Mouse (Mus musculus) kidney, postnatal 0 days (tissue): ENCODE data around the gene Cfap161. TPM values are rescaled to one million over a fixed set of nuclear protein-coding genes. Genes with fewer than 3 reads are reported as not detected.
A peak's percentile ranks its signal among the peaks of the same experiment; 100 is the strongest.

Experiments used
- ATAC-seq: fragments of 200-750 bp; cut with Nextera tagmentation; replicated peaks from 2 replicates; pipeline ENCODE4 v1.8.0; 2017; ENCODE audit warnings: low read depth, moderate number of reproducible peaks, moderate TSS enrichment, moderate library complexity; ENCODE audit not compliant: low FRiP score
- DNase-seq: peaks from one replicate; pipeline ENCODE4 v3.0.0-alpha.2; 2016; ENCODE audit warnings: low spot score
- H3K27ac ChIP-seq: fragments of 300-500 bp; sonication (generic); 2 replicates; pipeline ENCODE4 v1.5.1; 2014; ENCODE audit warnings: mild to moderate bottlenecking
- H3K27me3 ChIP-seq: fragments of 300-500 bp; sonication (generic); 2 replicates; pipeline ENCODE4 v1.6.1; 2014; ENCODE audit warnings: low read length, mixed read lengths; ENCODE audit not compliant: insufficient read depth
- H3K36me3 ChIP-seq: fragments of 300-500 bp; sonication (generic); 2 replicates; pipeline ENCODE4 v1.6.1; 2014; ENCODE audit warnings: low read length, mixed read lengths; ENCODE audit not compliant: insufficient read depth
- H3K4me1 ChIP-seq: fragments of 300-500 bp; sonication (generic); replicated peaks from 2 replicates; pipeline ENCODE4 v1.6.1; 2014; ENCODE audit warnings: antibody characterized with exemption, low read length, mixed read lengths; ENCODE audit not compliant: insufficient read depth
- H3K4me2 ChIP-seq: fragments of 300-500 bp; sonication (generic); 2 replicates; pipeline ENCODE4 v1.6.1; 2014; ENCODE audit warnings: mild to moderate bottlenecking, low read length, moderate library complexity, mixed read lengths
- H3K4me3 ChIP-seq: fragments of 300-500 bp; sonication (generic); replicated peaks from 2 replicates; pipeline ENCODE4 v1.5.1; 2014; ENCODE audit warnings: low read depth, low read length
- H3K9ac ChIP-seq: fragments of 300-500 bp; sonication (generic); 2 replicates; pipeline ENCODE4 v1.6.1; 2014; ENCODE audit warnings: low read depth, low read length
- H3K9me3 ChIP-seq: fragments of 300-500 bp; sonication (generic); replicated peaks from 2 replicates; pipeline ENCODE4 v1.6.1; 2016; ENCODE audit warnings: low read length, inconsistent platforms, mixed read lengths
- CTCF ChIP-seq: IDR thresholded peaks from 2 replicates; pipeline ENCODE4 v1.5.1; 2016; ENCODE audit warnings: antibody characterized with exemption, low read depth, mild to moderate bottlenecking, moderate library complexity
- WGBS: fragments of 180-500 bp; shearing (Covaris S2); extraction: QIAGEN DNeasy Blood & Tissue Kit; methylation state at CpG from one replicate; pipeline ENCODE4 v1.1.7; 2014; 5-methylcytosine and 5-hydroxymethylcytosine counted together
- polyA plus RNA-seq: library from polyadenylated mRNA; unstranded; fragments of >200 nt; fragmentation: Nextera tagmentation; extraction: Ambion mirVana; gene quantifications from 2 replicates; pipeline ENCODE4 v1.2.1, GENCODE M21; 2015

The Cfap161 gene
- 0.27 and 0.34 TPM in 2 replicates for polyA plus RNA-seq

DNA sequence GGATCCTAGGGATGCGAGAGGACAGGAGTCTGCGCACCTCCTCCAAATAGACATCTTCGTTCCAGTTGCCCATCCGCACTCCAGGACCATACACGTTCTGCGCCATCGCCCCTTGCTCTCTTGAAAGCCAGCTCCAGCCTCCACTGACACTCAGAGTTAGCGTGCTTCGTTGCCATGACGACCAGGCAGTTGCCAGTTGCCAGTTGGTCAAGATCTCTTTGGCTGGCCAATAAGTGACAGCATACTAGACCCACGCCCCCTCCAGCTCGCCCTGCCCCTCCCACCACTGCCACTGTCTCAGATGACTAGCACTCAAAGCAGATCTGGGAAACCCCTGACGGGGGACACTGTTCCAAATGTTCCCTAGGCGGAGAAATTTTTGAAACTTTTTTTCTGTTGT lies at the start of gene Cfap161:
Gene Cfap161 (minus strand): TSS at position 176 of the 400 bp plus-strand sequence.
- no peaks in the 10 kb centered on the region for H3K4me1 ChIP-seq
- DNase-seq = peak; percentile 91
- H3K9me3 ChIP-seq = no peaks in the 10 kb centered on the region
- ATAC-seq = peak; percentile 89
- H3K27ac ChIP-seq = no peak within 1 kb of the TSS
- H3K4me2 ChIP-seq = no peak within 1 kb of the TSS
- no peak for TF ChIP-seq CTCF
- no peak within 1 kb of the TSS for H3K4me3 ChIP-seq
- no peaks in the 10 kb centered on the region for H3K27me3 ChIP-seq
- H3K36me3 ChIP-seq = no peaks in the 10 kb centered on the region
- no peak within 1 kb of the TSS for H3K9ac ChIP-seq
- WGBS = 6% methylated on average over 14 of the region's 14 CpGs

DNA sequence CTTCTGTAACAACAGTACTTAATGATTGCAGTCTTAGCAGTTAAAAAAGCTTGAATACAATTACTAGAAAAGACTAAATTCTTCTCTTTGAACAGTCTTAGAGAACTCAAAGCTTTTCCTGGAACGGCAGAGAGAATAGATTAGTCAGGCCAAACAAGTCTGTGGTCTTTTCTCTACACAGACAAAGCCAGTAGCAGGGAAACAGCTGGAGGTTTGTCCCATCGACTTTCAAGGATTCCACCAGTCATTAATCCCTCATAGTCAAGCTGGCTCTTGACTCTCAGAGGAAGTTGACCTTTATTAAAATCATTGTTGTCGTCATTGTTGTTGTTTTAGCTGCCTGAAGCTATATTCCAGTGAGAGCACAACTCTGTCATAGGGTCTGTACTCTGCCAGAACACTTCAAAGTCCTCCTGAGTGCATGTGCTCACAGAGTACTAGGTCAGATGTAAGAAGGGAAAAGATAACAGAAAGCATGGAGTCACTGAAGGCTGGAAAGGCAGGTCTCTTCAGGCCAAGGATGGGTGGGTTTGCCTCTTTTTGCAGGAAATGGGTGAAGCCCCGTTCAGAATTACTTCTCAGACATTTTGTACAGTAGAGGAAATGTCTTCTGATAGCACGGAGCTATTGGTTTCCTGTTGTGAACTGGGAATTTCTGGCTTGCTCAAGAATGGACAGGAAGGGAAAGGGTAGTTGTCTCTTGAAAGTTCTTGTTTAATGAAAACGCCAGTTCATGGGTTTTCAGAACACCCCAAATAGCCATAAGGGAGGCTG lies 48.0 kb upstream of the Cfap161 start:
- H3K4me2 ChIP-seq = no peak overlapping the region
- H3K9ac ChIP-seq = no peak overlapping the region
- DNase-seq (peak; percentile 70), ATAC-seq (peak; percentile 40; the same call in 1 of the 2 replicates)
- H3K27me3 ChIP-seq = no peaks in the 10 kb centered on the region
- no peaks in the 10 kb centered on the region; the same call in 1 of the 2 replicates for H3K4me1 ChIP-seq
- no peaks in the 10 kb centered on the region for H3K9me3 ChIP-seq
- 54% methylated on average over 6 of the region's 6 CpGs for WGBS
- H3K27ac ChIP-seq = peak overlapping the region; percentile 66
- TF ChIP-seq CTCF = no peak
- no peak overlapping the region for H3K4me3 ChIP-seq
- H3K36me3 ChIP-seq = no peaks in the 10 kb centered on the region

DNA sequence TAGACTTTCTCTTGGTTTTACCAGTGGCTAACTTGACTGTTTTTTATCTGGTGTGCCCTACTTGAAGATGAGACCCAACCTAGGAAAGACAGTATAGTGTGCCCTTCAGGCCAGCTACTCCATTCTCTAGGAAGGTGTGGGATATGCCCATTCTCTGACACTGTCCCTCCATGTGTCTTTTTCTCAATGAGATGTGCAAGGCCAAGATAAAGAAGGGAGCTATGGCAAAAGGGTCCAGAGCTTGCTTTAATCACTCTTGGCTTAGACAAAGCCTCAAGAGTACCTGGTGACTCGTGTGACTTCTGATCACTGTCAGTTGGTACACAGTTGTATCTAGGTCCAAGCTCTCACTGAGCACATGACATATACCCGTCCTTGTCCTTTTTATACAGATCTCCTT lies 45.4 kb upstream of the Cfap161 start:
- Histone ChIP-seq H3K9ac (no peak overlapping the region), H3K27ac (no peak overlapping the region), H3K36me3 (no peaks in the 10 kb centered on the region), H3K4me1 (no peaks in the 10 kb centered on the region), H3K4me2 (no peak overlapping the region), H3K9me3 (no peaks in the 10 kb centered on the region), H3K27me3 (no peaks in the 10 kb centered on the region), H3K4me3 (no peak overlapping the region)
- DNase-seq (no peak), ATAC-seq (no peak)
- TF ChIP-seq CTCF = no peak
- 91% methylated on average over 2 of the region's 2 CpGs for WGBS

DNA sequence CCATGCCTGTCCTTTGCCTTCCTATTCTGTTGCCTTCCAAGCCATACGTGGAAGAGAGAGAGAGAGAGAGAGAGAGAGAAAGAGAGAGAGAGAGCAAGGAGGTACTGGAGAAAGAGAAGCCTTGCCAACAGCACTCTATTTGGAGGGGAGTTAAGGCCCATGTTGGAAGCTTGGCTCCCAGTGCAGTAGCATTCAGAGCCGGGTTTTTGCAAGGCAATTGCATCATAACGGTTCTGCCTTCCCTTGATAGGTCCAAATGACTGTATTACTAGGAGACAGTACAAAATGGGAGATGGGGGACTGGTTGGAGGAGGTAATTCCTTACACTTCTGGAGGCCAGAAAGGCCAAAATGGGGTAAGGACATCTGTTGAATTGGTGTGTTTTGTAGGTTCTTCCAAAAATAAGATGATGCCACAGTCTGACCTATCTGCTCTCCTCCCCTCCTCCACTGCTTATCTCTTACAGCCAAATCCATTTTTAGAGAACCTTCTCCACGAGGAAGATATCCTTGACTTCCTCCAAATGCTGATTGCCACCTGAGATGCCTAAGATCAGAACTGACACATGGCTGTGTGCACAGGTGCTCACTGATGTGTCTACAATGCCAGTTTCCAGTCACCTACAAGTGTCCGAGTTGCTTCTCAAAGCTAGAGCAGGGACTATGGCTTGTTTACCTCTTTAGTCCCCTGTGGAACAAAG lies 44.0 kb upstream of the Cfap161 start:
- no peaks in the 10 kb centered on the region for H3K27me3 ChIP-seq
- ATAC-seq = no peak
- H3K9ac ChIP-seq = no peak overlapping the region

DNA sequence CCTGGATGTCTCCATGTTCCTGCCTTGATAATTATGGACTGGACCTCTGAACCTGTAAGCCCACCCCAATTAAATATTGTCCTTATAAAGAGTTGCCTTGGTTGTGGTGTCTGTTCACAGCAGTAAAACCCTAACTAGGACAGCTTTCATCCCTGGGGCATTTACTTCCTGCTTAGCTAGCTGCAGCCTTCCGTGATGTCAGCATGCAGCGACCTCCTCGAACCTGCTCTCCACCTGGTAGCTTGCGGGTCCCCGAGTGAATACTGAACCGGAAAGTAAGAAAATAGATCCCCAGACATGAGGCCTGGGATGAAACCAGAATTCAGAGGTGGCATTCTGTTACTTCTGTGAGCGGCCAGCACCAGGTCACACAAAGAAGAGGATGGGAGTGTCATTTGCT lies 34.7 kb upstream of the Cfap161 start:
- Histone ChIP-seq H3K27me3 (no peaks in the 10 kb centered on the region), H3K36me3 (no peaks in the 10 kb centered on the region), H3K4me1 (no peaks in the 10 kb centered on the region; the same call in 1 of the 2 replicates), H3K9me3 (no peaks in the 10 kb centered on the region), H3K4me2 (no peak overlapping the region), H3K9ac (no peak overlapping the region), H3K27ac (no peak overlapping the region), H3K4me3 (no peak overlapping the region)
- 62% methylated on average over 7 of the region's 7 CpGs for WGBS
- DNase-seq (no peak), ATAC-seq (no peak)
- TF ChIP-seq CTCF = no peak

More for the DNA sequence above, 44.0 kb upstream of the Cfap161 start:
- H3K9me3 ChIP-seq = no peaks in the 10 kb centered on the region
- no peak overlapping the region for H3K4me2 ChIP-seq
- H3K4me1 ChIP-seq = no peaks in the 10 kb centered on the region
- H3K4me3 ChIP-seq = no peak overlapping the region
- TF ChIP-seq CTCF = no peak
- H3K27ac ChIP-seq = no peak overlapping the region
- H3K36me3 ChIP-seq = no peaks in the 10 kb centered on the region
- no peak for DNase-seq
- WGBS = 72% methylated on average over 5 of the region's 5 CpGs

DNA sequence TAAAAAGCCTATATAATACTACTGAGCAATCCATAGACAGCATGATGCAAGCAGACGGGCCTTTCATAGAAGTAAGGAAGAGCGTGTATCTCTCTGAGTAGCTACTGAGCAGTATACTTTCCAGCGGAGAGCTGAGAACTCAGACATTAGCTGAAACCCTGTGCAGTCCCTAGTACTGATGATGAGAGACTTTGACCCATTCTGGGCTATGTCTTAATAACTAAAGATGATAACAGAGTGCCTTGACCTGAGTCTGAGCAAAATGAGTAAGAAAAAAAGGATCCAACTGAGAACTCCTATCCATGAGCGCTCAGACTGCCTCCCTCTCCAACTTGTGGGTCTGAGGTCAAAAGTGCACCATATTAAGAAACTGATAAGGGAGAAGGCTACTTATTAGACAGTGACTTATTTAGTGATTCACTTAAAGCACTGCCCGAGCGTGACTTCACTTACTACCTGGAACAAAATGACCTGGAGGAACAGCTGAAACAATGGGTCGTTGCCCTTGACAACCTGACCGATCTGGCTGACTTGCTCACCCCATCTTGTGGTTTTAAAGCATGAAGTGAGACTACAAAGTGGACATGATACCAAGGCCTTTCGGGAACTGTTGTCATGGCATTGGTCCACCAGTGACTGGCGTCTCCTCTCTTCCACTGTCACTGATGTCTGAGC lies 32.9 kb upstream of the Cfap161 start:
- ATAC-seq = no peak
- no peaks in the 10 kb centered on the region for H3K9me3 ChIP-seq
- 52% methylated on average over 10 of the region's 10 CpGs for WGBS
- TF ChIP-seq CTCF = no peak
- H3K4me2 ChIP-seq = no peak overlapping the region
- H3K27me3 ChIP-seq = no peaks in the 10 kb centered on the region
- no peaks in the 10 kb centered on the region for H3K36me3 ChIP-seq
- no peak overlapping the region for H3K4me3 ChIP-seq
- no peak overlapping the region for H3K9ac ChIP-seq
- H3K4me1 ChIP-seq = no peaks in the 10 kb centered on the region; the same call in 1 of the 2 replicates
- no peak overlapping the region for H3K27ac ChIP-seq
- DNase-seq = no peak
